Comparison of ENCODE assay signal across 8 mouse cellular contexts in genomic region chr6:38434055-38435023, GRCm38 (mm10). TPM values are rescaled to one million over a fixed set of nuclear protein-coding genes. Genes with fewer than 3 reads are reported as not detected.
DNase-seq lines count a peak whose midpoint lies in the region; ATAC-seq and TF ChIP-seq lines count a peak whose summit lies in the region.

No protein-coding gene starts in this region.

- peaks cover 4% of the 10 kb centered on the region; the same call in 1 of the 2 replicates for H3K79me2 ChIP-seq in liver, adult 2 months (ENCODE audit: control insufficient read depth, insufficient read depth, low read length)

- peak overlapping the region; percentile 98 for H3K4me3 ChIP-seq in heart, embryonic 13.5 days
- H3K4me3 ChIP-seq in liver, adult 2 months (ENCODE audit: insufficient read depth, low read depth, low read length): peak overlapping the region; percentile 85

- peak; percentile 38 for ATAC-seq in CD4-positive, CD25-positive, alpha-beta regulatory T cell, adult 4 months
- ATAC-seq in erythroblast, adult 5-6 weeks (replicated peaks; ENCODE audit: low FRiP score, poor library complexity, severe bottlenecking): peak; percentile 38; the same call in 1 of the 2 replicates
- ATAC-seq in heart, embryonic 13.5 days (ENCODE audit: extremely low read depth, insufficient number of reproducible peaks, low FRiP score, low TSS enrichment): peak; percentile 67

- H3K9me3 ChIP-seq in heart, embryonic 13.5 days: no peaks in the 10 kb centered on the region

- H3K27me3 ChIP-seq in heart, embryonic 13.5 days (replicated peaks): no peaks in the 10 kb centered on the region
- no peaks in the 10 kb centered on the region for H3K27me3 ChIP-seq in liver, adult 2 months (ENCODE audit: control insufficient read depth, insufficient read depth, low read length)
- no peaks in the 10 kb centered on the region for H3K27me3 ChIP-seq in splenic B cell, adult 2 months (ENCODE audit: control insufficient read depth, insufficient read depth, low read length, poor library complexity, severe bottlenecking)

- H3K36me3 ChIP-seq in heart, embryonic 13.5 days: no peaks in the 10 kb centered on the region
- H3K36me3 ChIP-seq in liver, adult 2 months (ENCODE audit: control insufficient read depth, insufficient read depth, low read length): no peaks in the 10 kb centered on the region
- H3K36me3 ChIP-seq in splenic B cell, adult 2 months (ENCODE audit: control insufficient read depth, insufficient read depth, low read length, poor library complexity, severe bottlenecking): no peaks in the 10 kb centered on the region

- peak overlapping the region; percentile 86 for H3K4me2 ChIP-seq in heart, embryonic 13.5 days

- H3K4me1 ChIP-seq in heart, embryonic 13.5 days: peaks cover 26% of the 10 kb centered on the region
- H3K4me1 ChIP-seq in liver, adult 2 months (ENCODE audit: control insufficient read depth, insufficient read depth, low read length): no peaks in the 10 kb centered on the region

- TF ChIP-seq CTCF in brain, embryonic 14.5 days (IDR thresholded peaks at IDR 0.05; ENCODE audit: borderline replicate concordance, extremely low read depth, insufficient read depth, insufficient read length): no peak
- TF ChIP-seq CTCF in liver, adult 2 months (IDR thresholded peaks at IDR 0.05; ENCODE audit: low read depth, low read length): no peak

- peak overlapping the region; percentile 95 for H3K27ac ChIP-seq in heart, embryonic 13.5 days (replicated peaks)
- H3K27ac ChIP-seq in liver, adult 2 months (replicated peaks; ENCODE audit: insufficient read depth, low read depth, low read length): peak overlapping the region; percentile 88

- 0 out of 2 replicates have a peak, but pooled peaks have one; percentile 26 for TF ChIP-seq POLR2A in brain, embryonic 14.5 days (IDR thresholded peaks at IDR 0.05; ENCODE audit: borderline replicate concordance, extremely low read depth, insufficient read depth, insufficient read length, poor library complexity, severe bottlenecking)
- no peak for TF ChIP-seq POLR2A in liver, adult 2 months (IDR thresholded peaks at IDR 0.05; ENCODE audit: extremely low read depth, insufficient read depth, low read length)

- under 1% methylated on average over 112 of the region's 118 CpGs for WGBS in heart, embryonic 13.5 days
- 2% methylated on average over 112 of the region's 118 CpGs for WGBS in liver, adult 2 months

- peak; percentile 74 for DNase-seq in brain, embryonic 14.5 days (ENCODE audit: low read depth)
- peak; percentile 71 for DNase-seq in kidney, postnatal 10 days
- no peak for DNase-seq in liver, adult 2 months (ENCODE audit: extremely low read depth, low read depth, low spot score)
- peak; percentile 53 for DNase-seq in naive thymus-derived CD4-positive, alpha-beta T cell, adult 2 months (ENCODE audit: low read depth)
- peak; percentile 52 for DNase-seq in splenic B cell, adult 2 months (ENCODE audit: low read depth, low spot score)

- H3K9ac ChIP-seq in heart, embryonic 13.5 days: peak overlapping the region; percentile 98
- H3K9ac ChIP-seq in liver, adult 2 months (ENCODE audit: low read depth, low read length): peak overlapping the region; percentile 94

RNA-seq across cellular contexts. Expression of gene Ubn2, which starts 0.6 kb away (rescaled TPM):
- 10 to 100 TPM; 26.7 to 30.2 TPM for polyA plus RNA-seq in CD4-positive, CD25-positive, alpha-beta regulatory T cell, adult 4 months (2017; shearing (Covaris generic))
- polyA plus RNA-seq in brain, embryonic 14.5 days (2012; rRNA removed): 29.4 and 37.1 TPM in 2 replicates
- 52.9 and 70.3 TPM in 2 replicates for total RNA-seq in erythroblast, adult 5-6 weeks (2015; ENCODE audit: low replicate concordance)
- 52.4 and 57.0 TPM in 2 replicates for total RNA-seq in erythroblast, adult 5-6 weeks (2017; ENCODE audit: low replicate concordance)
- polyA plus RNA-seq in heart, embryonic 13.5 days (2015; fragmentation: Nextera tagmentation; extraction: Ambion mirVana): 9.0 and 9.1 TPM in 2 replicates
- 7.9 and 10.6 TPM in 2 replicates for total RNA-seq in liver, adult 2 months (2014; rRNA removed)
- 2.2 and 2.9 TPM in 2 replicates for polyA plus RNA-seq in liver, adult 2 months (2012; rRNA removed)

RNA-seq across cellular contexts. Expression of gene Ttc26, which starts 53.1 kb away (rescaled TPM):
- polyA plus RNA-seq in CD4-positive, CD25-positive, alpha-beta regulatory T cell, adult 4 months (2017; shearing (Covaris generic)): not detected
- 8.7 and 9.0 TPM in 2 replicates for polyA plus RNA-seq in brain, embryonic 14.5 days (2012; rRNA removed)
- total RNA-seq in erythroblast, adult 5-6 weeks (2015; ENCODE audit: low replicate concordance): 0.21 TPM in 1 of 2 replicates, not detected in the other
- total RNA-seq in erythroblast, adult 5-6 weeks (2017; ENCODE audit: low replicate concordance): 0.70 TPM in 1 of 2 replicates, not detected in the other
- polyA plus RNA-seq in heart, embryonic 13.5 days (2015; fragmentation: Nextera tagmentation; extraction: Ambion mirVana): 2.9 TPM in 2 replicates
- total RNA-seq in liver, adult 2 months (2014; rRNA removed): 0.47 and 0.65 TPM in 2 replicates
- polyA plus RNA-seq in liver, adult 2 months (2012; rRNA removed): 0.10 and 0.11 TPM in 2 replicates
